Mouse (Mus musculus) heart, postnatal 36 days (tissue): Measurements from ENCODE around the gene Dmbx1. TPM values are rescaled to one million over a fixed set of nuclear protein-coding genes. Genes with fewer than 3 reads are reported as not detected.

Source experiments
- DNase-seq, 2 experiments: peaks; one replicate each; pipeline ENCODE4 v3.0.0; 2021 to 2022
- intact Hi-C: fragments of 180-260 bp; cut with DNase I; formaldehyde crosslinking; loops from one replicate; pipeline ENCODE4 v1.15.1; 2025
- total RNA-seq, 2 experiments: library from RNA; stranded (reverse); gene quantifications; 2 replicates each; pipeline ENCODE4 v1.2.3; 2021

The Dmbx1 gene
- total RNA-seq, 2 experiments from 2014 or later, result not detected

- intact Hi-C loops, result no loop called here
- DNase-seq, result no peak
These were observed 45.4 kb downstream of the Dmbx1 start for GRCm38 (mm10) chr4:115894281-115894680.

DNA sequence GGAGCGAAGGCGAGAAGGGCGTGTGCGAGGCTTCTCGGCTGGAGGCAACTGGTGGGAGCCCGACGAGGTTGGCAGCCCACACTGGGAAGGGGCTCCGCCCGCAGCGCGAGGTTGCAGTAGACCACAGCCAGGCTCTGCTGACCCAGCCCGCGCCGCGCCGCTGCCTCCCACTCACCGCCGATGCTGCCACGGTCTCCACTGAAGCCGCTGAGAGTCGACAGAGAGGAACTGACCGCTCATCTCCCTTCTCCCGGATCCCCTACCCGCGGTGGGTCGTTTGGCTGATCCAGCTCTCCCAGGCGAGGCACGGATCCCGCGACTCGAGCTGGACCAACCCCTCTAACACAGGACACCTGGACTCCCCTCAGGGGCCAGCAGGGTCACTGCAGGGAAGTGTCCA is 49.2 kb downstream of the Dmbx1 start, which contains the start of gene 6430628N08Rik:
6430628N08Rik (plus strand) TSS at position 113 of the 400 bp plus-strand sequence.
- no peak for DNase-seq
- intact Hi-C loops, result no loop called here

- DNase-seq, result no peak
- intact Hi-C loops, result no loop called here
These were observed 49.7 kb downstream of the Dmbx1 start for GRCm38 (mm10) chr4:115890066-115890465.

DNA sequence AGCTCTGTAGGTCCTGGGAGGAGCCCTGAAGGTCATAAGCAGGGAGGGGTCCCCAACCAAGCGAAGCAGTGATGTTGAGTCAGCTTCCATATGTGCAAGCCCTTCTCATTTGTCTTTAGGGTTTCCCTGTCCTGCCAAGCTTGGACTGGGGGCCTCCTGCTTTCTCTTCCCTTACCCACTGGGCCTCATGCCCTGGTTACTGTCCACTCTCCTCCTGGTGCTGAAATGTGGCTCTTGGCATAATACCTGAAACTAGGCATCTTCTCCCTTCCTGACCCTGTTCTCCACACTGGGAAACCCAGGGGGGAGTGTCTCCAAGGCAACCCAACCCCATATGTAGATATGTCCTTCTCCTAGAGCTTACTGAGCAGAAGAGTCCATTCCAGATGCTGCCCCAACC is 52.9 kb downstream of the Dmbx1 start:
- DNase-seq, result no peak
- intact Hi-C loops, result no loop called here

GRCm38 (mm10) chr4:115885846-115886245 is 53.9 kb downstream of the Dmbx1 start:
- no peak for DNase-seq
- intact Hi-C loops, result no loop called here

DNA sequence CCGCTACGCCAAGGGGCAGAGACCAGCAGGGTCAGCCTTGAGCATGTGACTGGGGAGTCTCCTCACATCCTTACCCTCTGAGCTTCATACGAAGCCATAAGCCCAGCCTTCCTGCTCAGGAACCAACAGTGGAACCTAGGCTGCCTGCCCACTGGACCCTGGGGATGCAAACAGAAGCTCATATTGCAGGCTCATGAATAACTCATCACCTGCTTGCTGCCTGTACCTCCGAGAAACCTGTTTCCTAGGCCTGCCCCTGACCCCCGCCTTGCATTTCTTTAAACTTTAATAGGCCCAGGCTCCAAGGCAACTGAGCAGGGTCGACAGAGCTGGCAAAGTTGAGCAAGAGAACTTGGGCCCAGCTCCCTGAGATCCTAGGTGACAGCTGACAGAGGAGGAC is 55.7 kb downstream of the Dmbx1 start, which contains the start of gene Kncn:
Kncn (plus strand) TSS at position 379 of the 400 bp plus-strand sequence.
- no peak for DNase-seq
- intact Hi-C loops, result no loop called here

DNA sequence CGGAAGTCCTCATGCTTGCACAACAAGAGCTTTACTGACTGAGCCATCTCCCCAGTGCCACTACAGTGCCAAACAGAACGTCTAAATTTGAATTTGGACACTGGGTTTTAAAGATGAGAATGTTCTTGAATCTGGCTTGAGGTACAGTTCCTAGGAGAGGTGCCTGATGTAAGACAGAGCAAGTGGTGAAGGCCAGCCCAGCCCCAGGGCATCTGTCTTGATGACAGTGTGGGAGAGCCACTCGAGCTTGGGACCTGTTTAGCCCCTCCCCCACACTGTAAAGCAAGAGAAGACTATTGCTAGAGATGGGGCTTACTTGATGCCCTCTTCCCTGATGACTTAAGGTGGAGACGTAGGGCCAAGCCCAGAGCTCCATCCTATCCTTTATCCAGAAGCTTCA is 57.5 kb downstream of the Dmbx1 start:
- DNase-seq, result no peak
- intact Hi-C loops, result no loop called here

- no peak for DNase-seq
- intact Hi-C loops, result no loop called here
These were observed 58.5 kb downstream of the Dmbx1 start for GRCm38 (mm10) chr4:115881183-115881582.

GRCm38 (mm10) chr4:115878828-115879227 is 60.9 kb downstream of the Dmbx1 start:
- intact Hi-C loops, result no loop called here
- no peak for DNase-seq

DNA sequence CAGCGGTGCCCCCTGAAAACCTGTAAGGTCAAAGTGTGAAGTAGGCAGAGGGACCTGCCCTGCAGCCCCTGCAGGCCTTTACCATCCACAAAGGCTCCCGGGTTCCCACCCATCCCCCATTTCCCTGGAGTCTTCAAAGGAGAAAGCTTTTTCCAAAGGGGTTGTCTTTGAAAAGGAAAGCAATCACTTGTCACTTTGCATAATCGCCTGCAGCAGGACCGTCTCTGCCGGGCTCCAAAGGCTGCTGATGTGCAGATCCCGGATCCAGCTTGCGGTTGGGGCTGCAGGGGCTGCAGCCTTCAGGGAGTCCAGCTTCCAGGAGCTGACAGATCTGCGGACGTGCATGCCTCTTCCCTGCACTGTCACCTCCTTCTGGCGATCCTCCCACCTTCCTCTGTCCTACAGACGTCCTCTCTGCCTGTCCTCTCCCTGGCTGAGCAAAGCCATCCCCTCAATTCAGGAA is 61.5 kb downstream of the Dmbx1 start:
- DNase-seq, result no peak
- intact Hi-C loops, result no loop called here

DNA sequence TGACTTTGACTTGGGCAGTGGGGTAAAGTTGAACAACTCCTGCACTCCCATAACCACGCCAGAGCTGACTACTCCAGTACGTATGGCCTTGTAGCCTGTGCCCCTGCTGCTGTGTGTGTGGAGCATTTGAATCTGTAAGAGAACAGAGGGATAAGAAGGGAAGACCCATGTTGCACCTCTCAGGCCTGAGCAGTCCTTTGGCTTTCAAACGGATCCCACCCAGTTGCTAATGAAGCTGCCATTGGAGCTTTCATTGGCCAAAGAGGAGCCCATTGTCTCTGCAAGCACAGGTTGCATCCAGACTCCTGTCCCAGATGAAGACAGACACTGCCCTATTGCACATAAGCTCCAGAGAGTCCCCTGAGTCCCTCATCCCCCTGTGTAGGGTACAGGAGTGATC is 66.5 kb downstream of the Dmbx1 start:
- no peak for DNase-seq
- intact Hi-C loops, result no loop called here

DNA sequence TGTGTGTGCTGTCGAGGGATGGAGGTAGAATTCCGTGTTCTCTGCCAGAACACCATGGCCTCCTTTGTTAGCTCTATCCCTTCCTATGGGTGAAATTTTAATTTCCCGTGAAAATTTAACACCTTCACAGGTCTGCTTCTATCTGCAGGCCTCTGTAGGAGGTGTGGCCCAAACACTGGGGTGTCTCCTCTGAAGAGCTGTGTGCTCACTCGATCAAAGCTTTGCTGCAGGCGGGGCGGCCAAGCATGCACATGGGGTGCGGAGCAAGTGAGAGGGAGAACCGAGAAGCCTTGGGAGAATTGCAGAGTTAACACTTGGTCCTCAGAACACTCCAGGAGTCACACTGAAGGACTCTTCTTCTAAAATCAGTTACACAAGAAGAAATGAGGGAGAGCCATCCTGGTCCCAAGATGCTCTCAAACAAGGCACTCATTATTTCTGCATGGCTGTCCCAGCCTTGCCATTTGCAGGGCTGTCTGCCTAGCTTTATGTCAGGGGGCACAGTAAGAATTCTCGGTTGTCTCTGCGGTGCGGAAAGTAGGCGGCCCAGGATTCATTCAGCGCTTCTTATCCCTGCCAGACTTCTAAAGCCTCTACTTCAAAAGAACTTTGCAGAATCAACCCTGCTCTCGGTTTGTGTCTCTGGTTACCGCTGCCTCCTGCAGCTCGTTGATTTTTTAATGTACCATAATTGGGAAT is 70.1 kb downstream of the Dmbx1 start:
- DNase-seq, result no peak
- intact Hi-C loops, result no loop called here

Other genes starting within 250 kb of the Dmbx1 start
- gene Efcab14, start 202.2 kb downstream of the Dmbx1 start, total RNA-seq, result 10 to 100 TPM; 38.1 to 40.8 TPM
- under 1 TPM; 0.39 to 0.68 TPM for gene Tex38, start 158.9 kb downstream of the Dmbx1 start, total RNA-seq
- 10 to 100 TPM; 82.3 to 95.1 TPM for gene Atpaf1, start 155.1 kb downstream of the Dmbx1 start, total RNA-seq
- 1 to 10 TPM; 4.7 to 5.4 TPM for gene Mob3c, start 111.8 kb downstream of the Dmbx1 start, total RNA-seq
- gene Mknk1, start 100.7 kb downstream of the Dmbx1 start, total RNA-seq, result 10 to 100 TPM; 22.8 to 23.8 TPM
- gene Kncn, start 55.5 kb downstream of the Dmbx1 start, total RNA-seq, result not detected
- gene 6430628N08Rik, start 49.3 kb downstream of the Dmbx1 start, total RNA-seq, result not detected
- gene Faah, start 78.0 kb upstream of the Dmbx1 start, total RNA-seq, result under 1 TPM; 0.24 to 0.69 TPM
- 10 to 100 TPM; 26.9 to 30.8 TPM for gene Nsun4, start 114.0 kb upstream of the Dmbx1 start, total RNA-seq
- gene Uqcrh, start 135.1 kb upstream of the Dmbx1 start, total RNA-seq, result 1,000 to 10,000 TPM; 1,926 to 1,984 TPM
- 10 to 100 TPM; 24.0 to 26.3 TPM for gene Lrrc41, start 135.3 kb upstream of the Dmbx1 start, total RNA-seq
- gene Rad54l, start 183.8 kb upstream of the Dmbx1 start, total RNA-seq, result under 1 TPM; 0.22 TPM
- 10 to 100 TPM; 63.5 to 66.3 TPM for gene Pomgnt1, start 183.9 kb upstream of the Dmbx1 start, total RNA-seq
- gene Lurap1, start 211.4 kb upstream of the Dmbx1 start, total RNA-seq, result 1 to 10 TPM; 4.6 to 5.1 TPM
- not detected for gene Tspan1, start 227.7 kb upstream of the Dmbx1 start, total RNA-seq
- not detected for gene 1700042G07Rik, start 233.4 kb upstream of the Dmbx1 start, total RNA-seq
- not detected for gene Gm49337, start 233.5 kb upstream of the Dmbx1 start, total RNA-seq